Mouse (Mus musculus) stomach, embryonic 14.5 days (tissue): ENCODE data around the gene Nol4l. TPM values are rescaled to one million over a fixed set of nuclear protein-coding genes. Genes with fewer than 3 reads are reported as not detected.
A peak's percentile ranks its signal among the peaks of the same experiment; 100 is the strongest.

Source experiments
- ATAC-seq: fragments of 200-750 bp; cut with Nextera tagmentation; 2 replicates; pipeline ENCODE4 v1.8.0; 2017; ENCODE audit warnings: low read depth, moderate TSS enrichment; ENCODE audit not compliant: insufficient number of reproducible peaks, insufficient read depth, low FRiP score
- H3K27ac ChIP-seq: fragments of 300-500 bp; sonication (generic); 2 replicates; pipeline ENCODE4 v1.5.1; 2014; ENCODE audit warnings: mild to moderate bottlenecking, low read length, moderate library complexity, mixed read lengths
- H3K27me3 ChIP-seq: fragments of 300-500 bp; sonication (generic); 2 replicates; pipeline ENCODE4 v1.6.1; 2014; ENCODE audit warnings: low read length, control low read depth, mixed read lengths; ENCODE audit not compliant: control insufficient read depth, insufficient read depth
- H3K36me3 ChIP-seq: fragments of 300-500 bp; sonication (generic); 2 replicates; pipeline ENCODE4 v1.6.1; 2014; ENCODE audit warnings: mild to moderate bottlenecking, control low read depth, low read length, moderate library complexity, mixed read lengths; ENCODE audit not compliant: control insufficient read depth, insufficient read depth
- H3K4me1 ChIP-seq: fragments of 300-500 bp; sonication (generic); 2 replicates; pipeline ENCODE4 v1.6.1; 2014; ENCODE audit warnings: low read length, control low read depth, mixed read lengths; ENCODE audit not compliant: control insufficient read depth, insufficient read depth
- H3K4me2 ChIP-seq: fragments of 300-500 bp; sonication (generic); replicated peaks from 2 replicates; pipeline ENCODE4 v1.6.1; 2014; ENCODE audit warnings: low read depth, low read length, control low read depth
- H3K4me3 ChIP-seq: fragments of 300-500 bp; sonication (generic); 2 replicates; pipeline ENCODE4 v1.5.1; 2014; ENCODE audit warnings: low read depth, low read length, control low read depth
- H3K9ac ChIP-seq: fragments of 300-500 bp; sonication (generic); replicated peaks from 2 replicates; pipeline ENCODE4 v1.6.1; 2014; ENCODE audit warnings: low read depth, mild to moderate bottlenecking, control low read depth, low read length, moderate library complexity, mixed read lengths
- H3K9me3 ChIP-seq: fragments of 300-500 bp; sonication (generic); 2 replicates; pipeline ENCODE4 v1.6.1; 2016; ENCODE audit warnings: low read depth, low read length, control low read depth; ENCODE audit not compliant: control insufficient read depth
- WGBS: fragments of 180-500 bp; shearing (Covaris S2); extraction: QIAGEN DNeasy Blood & Tissue Kit; methylation state at CpG from one replicate; pipeline ENCODE4 v1.1.7; 2014; 5-methylcytosine and 5-hydroxymethylcytosine counted together
- polyA plus RNA-seq: library from polyadenylated mRNA; unstranded; fragments of >200 nt; fragmentation: Nextera tagmentation; extraction: Ambion mirVana; gene quantifications from 2 replicates; pipeline ENCODE4 v1.2.1, GENCODE M21; 2014

Nol4l gene
- polyA plus RNA-seq, result 14.6 and 17.7 TPM in 2 replicates

DNA sequence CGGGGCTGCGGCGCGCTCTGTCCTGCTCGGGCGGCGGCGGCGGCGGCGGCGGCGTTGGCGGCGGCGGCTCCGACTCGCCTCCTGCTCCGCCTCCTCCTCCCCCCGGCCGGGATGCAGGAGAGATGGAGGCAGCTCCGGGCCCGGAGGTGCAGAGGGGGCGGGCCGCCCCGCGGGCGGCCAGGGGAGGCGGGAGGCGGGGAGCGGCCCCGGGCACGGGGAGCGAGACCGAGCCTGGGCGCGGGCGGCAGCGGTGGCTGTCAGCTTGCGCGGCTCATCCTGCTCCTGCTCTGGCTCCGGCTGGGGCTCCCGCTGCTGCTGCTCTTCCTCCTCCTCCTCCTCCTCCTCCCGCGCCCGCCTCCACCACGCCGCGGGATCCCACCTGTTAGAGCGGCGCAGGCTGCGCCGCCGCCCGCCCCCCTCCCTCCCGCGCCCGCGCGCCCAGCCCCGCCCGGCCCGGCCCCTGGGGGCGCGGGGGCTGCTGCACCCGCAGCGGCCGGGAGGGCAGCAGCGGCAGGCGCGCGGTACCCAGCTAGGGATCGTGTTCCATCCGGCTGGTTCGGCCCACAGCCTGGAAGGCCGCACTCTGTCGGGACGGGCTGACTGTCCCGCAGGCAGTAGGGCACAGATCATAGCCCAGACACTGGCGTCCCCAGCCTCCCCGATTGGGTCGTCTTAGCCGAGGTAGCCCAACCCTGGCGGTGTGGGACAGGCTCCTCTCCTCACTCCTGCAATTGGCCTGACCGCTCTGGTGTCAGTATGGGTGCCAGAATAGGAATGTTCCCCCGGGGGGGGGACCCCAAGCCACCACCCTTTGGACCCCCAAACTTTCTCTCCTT is at the start of gene Nol4l:
TSS of gene Nol4l (minus strand) at position 41 of the 836 bp plus-strand sequence.
- Histone ChIP-seq H3K36me3 (no peaks in the 10 kb centered on the region), H3K27ac (peak within 1 kb of the TSS; percentile 6; the same call in 1 of the 2 replicates), H3K4me1 (peaks cover 23% of the 10 kb centered on the region), H3K27me3 (0 out of 2 replicates have a peak, but pooled peaks cover 6% of the 10 kb centered on the region), H3K9ac (peak within 1 kb of the TSS; percentile 41; the same call in 1 of the 2 replicates), H3K4me2 (peak within 1 kb of the TSS; percentile 98), H3K4me3 (peak within 1 kb of the TSS; percentile 59), H3K9me3 (no peaks in the 10 kb centered on the region)
- ATAC-seq, result no peak; the same call in 1 of the 2 replicates
- 2% methylated on average over 60 of the region's 86 CpGs for WGBS

- ATAC-seq, result no peak
- no peak overlapping the region for H3K4me3 ChIP-seq
Measured at GRCm38 (mm10) chr2:153577122-153577521, 47.4 kb upstream of the Nol4l start.

DNA sequence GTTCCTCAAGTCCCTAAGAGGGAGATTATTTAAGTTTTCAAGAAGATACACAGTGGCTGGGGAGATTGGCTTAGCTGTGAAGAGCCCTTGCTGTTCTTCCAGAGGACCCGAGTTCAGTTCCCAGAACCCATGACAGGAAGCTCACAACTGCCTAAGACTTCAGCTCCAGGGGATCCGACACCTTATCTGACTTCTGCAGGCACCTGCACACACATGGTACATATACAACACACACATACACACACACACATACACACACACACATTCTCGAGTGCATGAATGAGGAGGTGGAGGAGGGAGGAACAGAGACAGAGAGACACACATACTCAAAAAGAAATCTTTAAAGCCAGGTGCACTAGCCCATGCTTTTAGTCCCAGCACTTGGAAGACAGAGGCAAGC is 46.4 kb upstream of the Nol4l start:
- H3K27me3 ChIP-seq, result no peaks in the 10 kb centered on the region
- no peak overlapping the region for H3K27ac ChIP-seq
- WGBS, result 68% methylated on average over 3 of the region's 3 CpGs
- H3K36me3 ChIP-seq, result no peaks in the 10 kb centered on the region
- no peaks in the 10 kb centered on the region for H3K4me1 ChIP-seq
- no peaks in the 10 kb centered on the region for H3K9me3 ChIP-seq
- no peak overlapping the region for H3K9ac ChIP-seq
- no peak for ATAC-seq
- no peak overlapping the region for H3K4me3 ChIP-seq
- H3K4me2 ChIP-seq, result no peak overlapping the region

More at GRCm38 (mm10) chr2:153577122-153577521, 47.4 kb upstream of the Nol4l start:
- WGBS, result 56% methylated on average over 4 of the region's 4 CpGs
- H3K27me3 ChIP-seq, result no peaks in the 10 kb centered on the region
- no peak overlapping the region for H3K9ac ChIP-seq
- H3K4me2 ChIP-seq, result no peak overlapping the region
- no peaks in the 10 kb centered on the region for H3K36me3 ChIP-seq
- no peaks in the 10 kb centered on the region for H3K4me1 ChIP-seq
- H3K9me3 ChIP-seq, result no peaks in the 10 kb centered on the region
- no peak overlapping the region for H3K27ac ChIP-seq

GRCm38 (mm10) chr2:153575554-153575953 is 45.8 kb upstream of the Nol4l start:
- Histone ChIP-seq H3K9ac (no peak overlapping the region), H3K36me3 (no peaks in the 10 kb centered on the region), H3K4me2 (no peak overlapping the region), H3K27ac (no peak overlapping the region), H3K9me3 (no peaks in the 10 kb centered on the region), H3K4me3 (no peak overlapping the region), H3K27me3 (no peaks in the 10 kb centered on the region), H3K4me1 (no peaks in the 10 kb centered on the region)
- ATAC-seq, result no peak
- 45% methylated on average over 6 of the region's 6 CpGs for WGBS

- Histone ChIP-seq H3K36me3 (no peaks in the 10 kb centered on the region), H3K4me3 (no peak overlapping the region), H3K27me3 (no peaks in the 10 kb centered on the region), H3K9me3 (no peaks in the 10 kb centered on the region), H3K4me2 (no peak overlapping the region), H3K27ac (no peak overlapping the region), H3K9ac (no peak overlapping the region), H3K4me1 (no peaks in the 10 kb centered on the region)
- ATAC-seq, result no peak
- 83% methylated on average over 9 of the region's 9 CpGs for WGBS
Measured at GRCm38 (mm10) chr2:153573101-153573500, 43.3 kb upstream of the Nol4l start.

DNA sequence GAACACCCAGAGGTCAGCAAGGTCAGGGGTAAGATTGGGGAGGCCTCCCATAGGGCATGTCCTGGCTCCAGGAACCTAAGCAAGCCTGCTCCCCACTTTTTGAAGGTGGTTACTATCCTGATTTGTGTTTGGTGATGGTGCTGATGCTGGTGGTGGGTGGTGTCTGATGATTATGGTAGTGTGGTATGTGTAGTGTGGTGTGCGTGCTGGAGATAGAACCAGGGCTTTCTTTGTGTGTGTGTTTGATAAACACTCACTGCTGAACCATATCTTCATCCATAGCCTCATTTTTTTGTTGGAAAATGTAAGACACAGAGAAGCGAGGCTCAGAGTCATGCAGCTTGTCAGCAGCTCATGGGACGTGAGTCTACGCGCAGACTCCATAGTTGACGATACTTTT is 38.8 kb upstream of the Nol4l start:
- 86% methylated on average over 6 of the region's 6 CpGs for WGBS
- H3K36me3 ChIP-seq, result no peaks in the 10 kb centered on the region
- no peak overlapping the region for H3K27ac ChIP-seq
- H3K4me2 ChIP-seq, result no peak overlapping the region
- H3K4me1 ChIP-seq, result no peaks in the 10 kb centered on the region
- no peak overlapping the region for H3K4me3 ChIP-seq
- no peak overlapping the region for H3K9ac ChIP-seq
- H3K9me3 ChIP-seq, result no peaks in the 10 kb centered on the region
- no peaks in the 10 kb centered on the region for H3K27me3 ChIP-seq
- no peak for ATAC-seq

GRCm38 (mm10) chr2:153568013-153568412 is 38.2 kb upstream of the Nol4l start:
- no peak overlapping the region for H3K4me2 ChIP-seq
- WGBS, result 70% methylated on average over 4 of the region's 4 CpGs

DNA sequence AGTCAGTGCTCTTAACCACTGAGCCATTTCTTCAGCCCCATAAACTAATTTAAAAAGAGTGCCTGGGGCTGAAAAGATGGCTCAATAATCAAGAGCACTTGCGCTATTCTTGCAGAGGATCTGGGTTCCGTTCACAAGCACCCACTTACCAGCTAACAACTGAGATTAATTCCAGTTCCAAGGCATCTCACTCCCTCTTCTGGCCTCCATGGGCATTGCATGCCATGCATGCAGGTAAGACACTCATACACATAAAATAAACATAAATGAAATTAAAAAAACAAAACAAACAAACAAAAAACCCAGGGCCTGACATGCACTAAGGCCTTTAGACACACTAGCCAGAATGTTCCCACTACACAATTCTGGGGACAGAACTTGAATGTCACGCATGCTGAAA is 34.6 kb upstream of the Nol4l start:
- Histone ChIP-seq H3K9ac (no peak overlapping the region), H3K4me3 (no peak overlapping the region), H3K27ac (no peak overlapping the region), H3K4me2 (no peak overlapping the region), H3K27me3 (no peaks in the 10 kb centered on the region), H3K4me1 (peaks cover 18% of the 10 kb centered on the region), H3K36me3 (no peaks in the 10 kb centered on the region), H3K9me3 (no peaks in the 10 kb centered on the region)
- no peak for ATAC-seq
- WGBS, result 88% methylated on average over 3 of the region's 3 CpGs

More at GRCm38 (mm10) chr2:153568013-153568412, 38.2 kb upstream of the Nol4l start:
- ATAC-seq, result no peak
- Histone ChIP-seq H3K4me3 (no peak overlapping the region), H3K36me3 (no peaks in the 10 kb centered on the region), H3K27ac (no peak overlapping the region), H3K9me3 (no peaks in the 10 kb centered on the region), H3K4me1 (no peaks in the 10 kb centered on the region), H3K27me3 (no peaks in the 10 kb centered on the region), H3K9ac (no peak overlapping the region)
